Mouse (Mus musculus) heart, postnatal 36 days (tissue): ENCODE data around the gene Arhgef10l. TPM values are rescaled to one million over a fixed set of nuclear protein-coding genes. Genes with fewer than 3 reads are reported as not detected.
"Not testable (repeated sequence)": the region's sequence is repeated elsewhere in the genome, so short reads cannot be mapped to it uniquely, and the experiment has no call there.

Source experiments
- DNase-seq, 2 experiments: peaks; one replicate each; pipeline ENCODE4 v3.0.0; 2021 to 2022
- intact Hi-C: fragments of 180-260 bp; cut with DNase I; formaldehyde crosslinking; loops from one replicate; pipeline ENCODE4 v1.15.1; 2025
- total RNA-seq, 2 experiments: library from RNA; stranded (reverse); gene quantifications; 2 replicates each; pipeline ENCODE4 v1.2.3; 2021

Arhgef10l gene
- total RNA-seq, 2 experiments from 2014 or later, result 62.5 to 65.0 TPM

- no peak for DNase-seq
- intact Hi-C loops, result loop anchor here (5.0 kb wide), 1 partner anchor 33 kb away; no protein-coding TSS in a partner anchor
Observed at GRCm38 (mm10) chr4:140584240-140584639, 81.6 kb downstream of the Arhgef10l start.

- no peak for DNase-seq
- intact Hi-C loops, result loop anchor here (5.0 kb wide), 1 partner anchor 35 kb away; no protein-coding TSS in a partner anchor
Observed at GRCm38 (mm10) chr4:140582390-140583088, 83.3 kb downstream of the Arhgef10l start.

GRCm38 (mm10) chr4:140581730-140582389 lies 84.0 kb downstream of the Arhgef10l start:
- intact Hi-C loops, result loop anchor here (5.0 kb wide), 1 partner anchor 35 kb away; no protein-coding TSS in a partner anchor
- DNase-seq, result peak; percentile 67 to 80

GRCm38 (mm10) chr4:140581341-140581729 lies 84.5 kb downstream of the Arhgef10l start:
- DNase-seq, result no peak
- intact Hi-C loops, result loop anchor here (5.0 kb wide), 1 partner anchor 36 kb away; no protein-coding TSS in a partner anchor

GRCm38 (mm10) chr4:140580866-140581265 lies 84.9 kb downstream of the Arhgef10l start:
- DNase-seq, result peak; percentile 21 to 29
- intact Hi-C loops, result loop anchor here (5.0 kb wide), 1 partner anchor 36 kb away; no protein-coding TSS in a partner anchor

- intact Hi-C loops, result no loop called here
- DNase-seq, result no peak
Observed at GRCm38 (mm10) chr4:140579576-140579975, 86.2 kb downstream of the Arhgef10l start.

- DNase-seq, result no peak
- intact Hi-C loops, result no loop called here
Observed at GRCm38 (mm10) chr4:140579149-140579548, 86.7 kb downstream of the Arhgef10l start.

- no peak for DNase-seq
- intact Hi-C loops, result no loop called here
Observed at GRCm38 (mm10) chr4:140576628-140577027, 89.2 kb downstream of the Arhgef10l start.

GRCm38 (mm10) chr4:140574863-140575262 lies 90.9 kb downstream of the Arhgef10l start:
- intact Hi-C loops, DNase-seq: not testable (repeated sequence)

GRCm38 (mm10) chr4:140572376-140572775 lies 93.4 kb downstream of the Arhgef10l start:
- intact Hi-C loops, result no loop called here
- peak in 1 of 2 experiments; percentile 36 for DNase-seq

- intact Hi-C loops, result no loop called here
- DNase-seq, result no peak
Observed at GRCm38 (mm10) chr4:140569394-140569793, 96.4 kb downstream of the Arhgef10l start.

- DNase-seq, result no peak
- intact Hi-C loops, result no loop called here
Observed at GRCm38 (mm10) chr4:140567911-140568480, 97.8 kb downstream of the Arhgef10l start.

- intact Hi-C loops, result no loop called here
- peak; percentile 32 to 43 for DNase-seq
Observed at GRCm38 (mm10) chr4:140566785-140567184, 99.0 kb downstream of the Arhgef10l start.

GRCm38 (mm10) chr4:140564459-140564858 lies 101.4 kb downstream of the Arhgef10l start:
- DNase-seq, intact Hi-C loops: not testable (repeated sequence)

GRCm38 (mm10) chr4:140562461-140563178 lies 103.2 kb downstream of the Arhgef10l start:
- intact Hi-C loops, result no loop called here
- DNase-seq, result no peak

- no peak for DNase-seq
- intact Hi-C loops, result no loop called here
Observed at GRCm38 (mm10) chr4:140561744-140562143, 104.1 kb downstream of the Arhgef10l start.

- intact Hi-C loops, result loop anchor here (5.0 kb wide), 1 partner anchor 57 kb away; no protein-coding TSS in a partner anchor
- DNase-seq, result no peak
Observed at GRCm38 (mm10) chr4:140559862-140560261, 106.0 kb downstream of the Arhgef10l start.

GRCm38 (mm10) chr4:140558193-140558592 lies 107.6 kb downstream of the Arhgef10l start:
- DNase-seq, result no peak
- intact Hi-C loops, result loop anchor here (5.0 kb wide), 1 partner anchor 59 kb away; no protein-coding TSS in a partner anchor

GRCm38 (mm10) chr4:140556561-140556960 lies 109.3 kb downstream of the Arhgef10l start:
- no peak for DNase-seq
- intact Hi-C loops, result loop anchor here (5.0 kb wide), 1 partner anchor 61 kb away; no protein-coding TSS in a partner anchor

- peak; percentile 68 to 75 for DNase-seq
- intact Hi-C loops, result loop anchor here (1.0 to 5.0 kb wide), 2 partner anchors 62 to 119 kb away; no protein-coding TSS in a partner anchor
Observed at GRCm38 (mm10) chr4:140555273-140555672, 110.5 kb downstream of the Arhgef10l start.
